Mouse (Mus musculus) cerebellum, postnatal 4 days (tissue): Measurements from ENCODE around the gene Snx32.
A peak's percentile ranks its signal among the peaks of the same experiment; 100 is the strongest.

Experiments
- DNase-seq, 2 experiments: peaks; one replicate each; pipeline ENCODE4 v3.0.0; 2022; ENCODE audit warnings: low spot score in 2 of 2, mixed read lengths in 1 of 2

Snx32 gene

DNA sequence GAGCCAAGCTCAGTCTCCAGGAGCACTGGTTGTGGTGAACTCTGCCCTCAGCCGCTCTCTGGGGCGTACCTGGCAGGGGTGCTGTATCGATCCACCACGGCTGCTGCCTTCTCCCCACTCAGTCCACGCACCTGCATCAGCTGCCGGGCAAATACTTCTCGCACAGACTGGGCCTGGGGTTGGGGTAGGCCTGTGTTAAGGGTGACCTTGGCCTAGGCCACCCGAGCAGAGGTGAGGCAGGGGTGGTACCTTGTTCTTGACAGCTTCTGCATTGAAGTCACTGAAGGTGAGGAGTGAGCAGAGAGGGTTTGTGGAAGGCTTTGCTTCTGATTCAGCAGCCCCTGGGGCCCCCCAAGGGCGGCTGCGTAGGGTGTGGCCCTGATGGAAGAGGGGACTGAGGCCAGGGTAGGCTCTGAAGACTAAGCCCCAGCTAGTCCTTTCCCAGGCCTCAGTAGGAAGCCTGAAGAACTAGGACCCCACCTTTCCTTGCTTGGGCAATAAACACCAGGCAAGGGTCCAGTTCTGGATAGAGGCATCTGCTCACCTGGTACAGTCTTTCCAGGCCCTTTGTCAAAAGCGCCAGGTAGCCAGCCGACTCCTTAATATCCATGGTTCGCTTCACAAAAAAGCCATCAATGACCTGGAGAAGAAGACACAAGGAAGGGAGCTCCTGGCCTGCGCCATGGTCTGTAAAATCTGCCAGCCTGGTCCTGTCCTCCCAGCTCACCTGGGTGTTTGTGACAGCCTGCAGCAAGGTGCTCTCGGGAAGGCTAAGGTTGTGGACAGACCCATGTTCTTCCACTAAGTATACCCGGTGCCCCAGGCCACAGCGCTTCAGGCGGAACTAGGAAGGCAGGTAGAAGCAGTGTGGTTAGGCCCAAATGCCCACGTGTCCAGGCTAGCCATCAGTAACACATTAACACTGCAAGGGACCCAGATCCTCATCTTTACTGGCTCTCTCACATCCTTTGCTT, 26.7 kb downstream of the Snx32 start:
- no peak for DNase-seq

DNA sequence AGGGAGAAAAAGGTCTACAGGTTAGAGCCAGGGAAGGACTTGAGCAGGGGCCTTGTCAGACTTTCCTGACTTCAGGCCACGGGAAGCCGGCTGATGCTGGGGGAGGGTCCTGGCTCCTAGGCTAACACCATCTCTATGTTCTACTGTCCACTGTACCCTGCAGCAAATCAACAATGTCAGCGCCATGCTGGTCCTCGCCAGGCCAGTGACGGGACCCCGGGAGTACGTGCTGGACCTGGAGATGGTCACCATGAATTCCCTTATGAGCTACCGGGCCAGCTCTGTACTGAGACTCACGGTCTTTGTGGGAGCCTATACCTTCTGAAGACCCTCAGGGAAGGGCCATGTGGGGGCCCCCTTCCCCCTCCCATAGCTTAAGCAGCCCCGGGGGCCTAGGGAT, 28.9 kb downstream of the Snx32 start:
- no peak for DNase-seq

DNA sequence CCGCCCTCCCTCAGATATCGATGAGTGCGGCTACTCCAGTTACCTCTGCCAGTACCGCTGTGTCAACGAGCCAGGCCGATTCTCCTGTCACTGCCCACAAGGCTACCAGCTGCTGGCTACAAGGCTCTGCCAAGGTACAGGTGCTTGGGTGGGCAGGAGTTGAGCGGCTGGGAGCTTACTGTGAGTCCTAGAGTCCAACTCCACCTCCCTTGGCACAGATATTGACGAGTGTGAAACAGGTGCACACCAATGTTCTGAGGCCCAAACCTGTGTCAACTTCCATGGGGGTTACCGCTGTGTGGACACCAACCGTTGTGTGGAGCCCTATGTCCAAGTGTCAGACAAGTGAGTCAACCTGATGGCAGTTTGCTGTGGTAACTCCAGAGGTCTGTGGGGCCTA, 30.3 kb downstream of the Snx32 start:
- no peak for DNase-seq

DNA sequence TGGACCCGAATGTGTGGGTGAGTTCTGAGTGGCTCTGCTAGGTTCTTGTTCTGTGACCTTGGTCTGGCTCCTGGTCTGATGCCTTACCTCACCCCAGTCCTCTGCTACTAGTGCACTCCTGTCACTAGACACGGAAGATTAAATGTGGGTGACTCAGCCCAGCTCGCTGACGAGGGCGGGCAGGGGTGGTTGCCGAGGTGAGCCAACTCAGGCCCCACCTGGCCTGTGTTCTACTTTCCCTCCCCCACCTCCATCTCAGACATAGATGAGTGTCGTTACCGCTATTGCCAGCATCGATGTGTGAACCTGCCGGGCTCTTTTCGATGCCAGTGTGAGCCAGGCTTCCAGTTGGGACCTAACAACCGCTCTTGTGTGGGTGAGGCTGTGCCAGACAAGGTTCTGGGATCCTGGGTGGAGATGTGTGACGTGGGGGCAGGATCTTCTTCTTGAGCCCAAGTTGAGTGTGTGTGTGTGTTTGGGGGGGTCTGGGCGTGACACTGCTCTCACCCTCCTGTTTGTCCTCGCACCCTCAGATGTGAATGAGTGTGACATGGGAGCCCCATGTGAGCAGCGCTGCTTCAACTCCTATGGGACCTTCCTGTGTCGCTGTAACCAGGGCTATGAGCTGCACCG, 32.6 kb downstream of the Snx32 start:
- DNase-seq, result no peak

- no peak for DNase-seq
Measured at GRCm38 (mm10) chr19:5477004-5477667, 33.2 kb downstream of the Snx32 start.

DNA sequence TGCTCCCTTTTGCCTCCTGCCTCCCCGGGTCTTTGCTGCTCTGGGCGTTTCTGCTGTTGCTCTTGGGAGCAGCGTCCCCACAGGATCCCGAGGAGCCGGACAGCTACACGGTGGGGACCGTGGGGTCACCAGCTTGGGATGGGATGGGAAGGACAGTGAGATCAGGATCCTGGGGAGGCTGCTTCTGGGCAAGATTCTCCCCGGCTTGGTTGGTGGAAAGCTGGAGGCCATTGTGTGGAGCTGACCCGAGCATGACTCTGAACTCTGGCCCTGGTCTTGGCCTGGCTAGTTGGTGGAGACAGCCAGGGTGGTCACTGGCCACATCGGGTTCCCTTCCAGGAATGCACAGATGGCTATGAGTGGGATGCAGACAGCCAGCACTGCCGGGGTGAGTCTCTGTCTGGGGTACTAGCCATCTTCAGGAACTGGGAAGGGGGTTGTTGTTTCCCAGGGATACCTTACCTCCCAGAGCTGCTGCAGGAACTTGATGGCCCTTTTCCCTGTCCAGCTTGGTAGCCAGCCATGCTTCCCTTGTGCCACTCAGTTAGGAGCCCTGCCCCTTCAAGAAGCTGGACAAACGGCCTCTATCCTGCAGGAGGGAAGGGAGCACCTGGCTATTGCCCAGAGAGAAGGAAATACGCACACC, 35.1 kb downstream of the Snx32 start:
- DNase-seq, result no peak

DNA sequence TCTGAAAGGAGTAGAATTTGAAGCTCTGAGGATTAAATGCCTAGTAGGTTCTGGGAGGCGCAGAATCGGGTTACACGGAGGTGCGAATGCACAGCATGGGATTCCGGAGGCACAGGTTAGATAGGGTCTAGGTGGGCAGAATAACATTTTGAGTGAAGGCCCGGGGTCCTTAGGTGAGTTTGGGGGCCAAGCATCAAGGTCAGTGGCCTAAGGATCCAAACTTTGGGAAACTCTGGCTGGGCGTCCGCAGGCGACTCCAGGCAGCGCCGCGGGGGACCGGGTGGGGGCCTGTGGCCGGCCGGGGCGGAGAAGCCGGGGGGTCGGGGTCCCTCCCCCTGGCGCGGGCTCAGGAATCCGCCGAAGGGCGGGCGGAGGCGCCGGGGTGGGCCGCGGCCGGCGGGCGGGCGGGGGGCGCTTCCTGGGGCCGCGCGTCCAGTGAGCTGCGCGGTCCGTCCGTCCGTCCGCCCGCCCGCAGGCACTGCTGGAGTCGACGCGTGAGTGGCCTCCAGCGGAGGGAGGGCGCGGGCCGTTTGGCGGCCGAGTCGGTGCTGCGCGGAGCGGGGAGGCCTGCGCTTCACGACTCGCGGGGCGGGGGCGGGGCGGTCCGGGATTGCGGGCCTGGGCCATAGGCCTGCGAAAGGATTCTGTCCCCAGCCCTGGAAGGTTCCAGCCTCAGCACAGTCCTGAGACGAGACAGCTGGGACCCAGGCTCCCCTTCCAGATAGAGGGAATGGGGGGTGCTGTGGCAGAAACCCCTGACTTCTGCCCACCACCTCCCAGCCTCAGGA, 35.9 kb downstream of the Snx32 start:
- peak in 1 of 2 experiments; percentile 52 for DNase-seq

DNA sequence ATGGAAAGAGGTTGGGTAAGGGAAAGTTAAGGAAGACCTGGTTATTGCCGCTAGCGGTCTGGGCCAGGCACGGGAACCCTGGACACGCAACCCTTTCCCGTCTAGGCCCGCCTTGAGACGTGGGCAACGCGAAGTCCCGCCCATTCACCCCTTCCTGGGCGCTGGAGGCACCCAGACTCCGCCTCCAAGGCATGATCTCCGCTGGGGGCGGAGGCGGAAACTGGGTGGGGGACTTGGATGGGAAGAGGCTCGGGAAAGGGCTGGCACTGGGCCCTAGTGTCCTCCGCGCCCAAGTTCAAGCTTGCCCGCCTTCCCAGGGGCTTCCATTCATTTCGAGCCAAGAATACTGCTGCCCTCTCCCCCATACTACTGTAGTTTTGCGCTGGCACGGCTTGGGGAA, 36.6 kb downstream of the Snx32 start, which contains the start of gene Efemp2:
Gene Efemp2, plus strand, starts transcription at position 235 of the 400 bp plus-strand sequence.
- peak in 1 of 2 experiments; percentile 47 for DNase-seq

- DNase-seq, result no peak
Measured at GRCm38 (mm10) chr19:5472857-5473256, 37.5 kb downstream of the Snx32 start.

- no peak for DNase-seq
Measured at GRCm38 (mm10) chr19:5471846-5472245, 38.5 kb downstream of the Snx32 start.

DNA sequence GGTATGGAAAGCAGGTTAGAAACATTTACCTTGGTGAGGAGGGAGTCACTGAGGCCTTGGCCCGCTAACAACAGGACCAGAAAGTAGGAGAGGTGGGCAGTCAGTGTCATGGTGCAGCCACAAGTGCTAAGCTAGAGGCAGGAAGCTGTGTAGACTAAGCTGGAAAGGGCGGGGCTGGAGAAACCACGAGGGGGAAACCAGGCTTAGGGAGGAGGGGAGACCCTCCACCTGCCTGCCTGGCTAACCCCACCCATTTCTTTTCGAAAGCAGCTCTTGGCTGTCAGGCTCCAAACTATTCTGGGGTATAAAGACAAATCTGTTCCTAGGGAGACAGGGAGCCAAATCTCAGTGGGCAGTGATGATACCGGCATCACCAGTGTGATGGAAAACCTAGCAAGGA, 42.0 kb downstream of the Snx32 start, which contains the start of gene Ctsw:
Gene Ctsw, minus strand, starts transcription at position 134 of the 400 bp plus-strand sequence.
- no peak for DNase-seq

GRCm38 (mm10) chr19:5466916-5467500, 43.3 kb downstream of the Snx32 start:
- no peak for DNase-seq

DNA sequence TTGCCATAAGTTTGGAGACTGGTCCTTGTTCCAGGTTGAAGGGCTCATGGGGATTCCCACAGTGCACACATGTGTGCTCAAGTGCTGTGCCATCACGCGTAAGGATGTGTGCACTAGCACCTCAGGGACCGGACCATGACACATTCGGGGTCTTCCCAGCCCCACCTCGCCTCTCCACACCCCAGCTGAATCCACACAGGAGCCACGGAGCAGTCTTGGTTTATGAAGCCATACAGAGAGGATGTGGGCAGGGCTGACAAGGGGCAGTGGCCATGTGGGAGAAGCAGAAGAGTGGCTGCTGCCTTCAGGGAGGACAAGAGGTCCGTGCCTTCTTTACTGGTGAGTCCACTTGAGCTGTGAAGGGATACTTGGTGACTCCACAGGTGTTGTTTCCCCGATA, 45.3 kb downstream of the Snx32 start:
- DNase-seq, result no peak

DNA sequence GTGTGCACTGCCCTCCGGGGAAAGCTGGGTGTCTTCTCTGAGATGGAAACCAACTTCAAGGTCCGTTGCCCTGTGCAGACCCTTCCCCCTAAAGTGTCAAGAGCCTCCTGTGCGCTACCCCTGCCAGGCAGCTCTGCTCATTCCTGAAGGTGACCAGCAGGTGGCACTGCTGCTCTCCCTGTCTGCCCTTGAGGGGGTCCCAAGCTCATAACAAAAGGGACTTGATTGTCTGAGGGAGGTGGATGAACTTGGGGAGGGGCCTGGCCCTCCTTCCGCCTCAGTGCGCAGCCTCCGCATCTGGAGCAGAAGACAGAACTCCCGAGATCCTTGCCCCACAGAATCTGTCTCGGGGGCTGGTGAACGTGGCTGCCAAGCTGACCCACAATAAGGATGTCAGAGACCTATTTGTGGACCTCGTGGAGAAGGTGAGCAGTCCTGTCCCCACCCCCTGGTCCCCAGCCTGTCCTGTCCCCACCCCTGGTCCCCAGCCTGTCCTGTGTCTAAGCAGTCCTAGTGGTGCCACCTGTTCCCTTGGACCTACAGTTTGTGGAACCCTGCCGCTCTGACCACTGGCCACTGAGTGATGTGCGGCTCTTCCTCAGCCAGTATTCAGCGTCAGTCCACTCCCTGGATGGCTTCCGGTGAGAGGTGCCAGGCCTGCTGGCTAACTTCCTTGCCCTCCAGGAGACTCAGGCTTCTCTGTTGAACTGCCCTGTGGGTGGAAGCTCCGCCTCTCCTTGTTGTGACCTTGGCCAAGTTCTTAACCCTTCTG, 46.4 kb downstream of the Snx32 start:
- peak in 1 of 2 experiments; percentile 76 for DNase-seq

DNA sequence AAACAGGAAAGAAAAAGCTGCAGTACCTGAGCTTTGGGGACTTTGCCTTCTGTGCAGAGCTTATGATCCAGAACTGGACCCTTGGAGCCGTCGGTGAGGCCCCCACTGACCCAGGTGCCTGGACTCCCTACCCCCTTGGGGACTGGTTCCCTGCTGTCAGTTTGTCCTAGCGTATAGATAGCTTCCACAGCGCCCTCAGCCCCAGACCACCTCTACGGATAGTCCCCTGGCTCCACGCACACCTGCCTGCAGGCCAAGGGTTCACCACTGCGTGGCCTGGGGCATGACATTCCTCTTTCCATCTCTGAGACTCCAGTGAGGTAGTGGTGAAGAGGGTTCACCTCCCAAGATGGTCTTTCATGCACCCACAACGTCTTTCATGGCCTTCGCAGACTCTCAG, 47.1 kb downstream of the Snx32 start:
- DNase-seq, result no peak

DNA sequence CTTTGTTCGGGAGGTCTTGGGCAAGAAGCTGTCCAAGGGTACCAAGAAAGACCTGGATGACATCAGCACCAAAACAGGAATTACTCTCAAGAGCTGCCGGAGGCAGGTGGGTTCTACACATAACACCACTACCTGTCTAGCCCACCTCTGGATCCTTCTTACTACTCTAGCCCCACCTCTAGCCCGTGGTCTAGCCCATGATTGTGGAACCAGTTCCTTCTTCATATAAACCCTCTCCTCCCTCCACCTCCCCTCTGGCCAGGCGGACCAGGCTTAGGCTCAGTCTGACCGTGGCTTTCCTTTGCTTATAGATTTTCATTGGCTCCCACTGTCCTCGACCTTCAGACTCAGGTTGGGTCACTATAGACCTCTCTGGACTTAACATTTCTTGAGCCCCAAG, 48.9 kb downstream of the Snx32 start:
- no peak for DNase-seq

GRCm38 (mm10) chr19:5460465-5460911, 49.9 kb downstream of the Snx32 start, which contains the start of gene Fibp:
Fibp (plus strand) TSS chr19:5460615.
- DNase-seq, result peak; percentile 83 to 87

DNA sequence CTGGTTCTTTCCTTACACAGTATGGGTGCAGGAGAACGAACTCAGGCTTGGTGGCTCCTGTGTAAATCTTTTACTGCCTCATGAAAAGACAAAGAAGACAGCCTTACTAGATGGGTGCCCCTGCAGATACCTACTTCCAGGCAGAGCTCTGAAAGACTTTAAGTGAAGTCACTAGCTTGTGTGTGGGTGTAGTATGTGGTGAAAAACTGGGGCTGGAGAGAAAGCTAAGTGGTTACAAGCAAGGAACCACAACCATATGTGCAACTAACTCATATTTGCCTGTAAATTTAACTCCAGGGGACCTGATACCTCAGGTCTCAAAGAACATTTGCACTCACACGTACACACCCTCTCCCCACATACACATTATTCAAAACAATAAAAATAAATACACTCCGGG, 50.4 kb downstream of the Snx32 start:
- DNase-seq, result no peak

DNA sequence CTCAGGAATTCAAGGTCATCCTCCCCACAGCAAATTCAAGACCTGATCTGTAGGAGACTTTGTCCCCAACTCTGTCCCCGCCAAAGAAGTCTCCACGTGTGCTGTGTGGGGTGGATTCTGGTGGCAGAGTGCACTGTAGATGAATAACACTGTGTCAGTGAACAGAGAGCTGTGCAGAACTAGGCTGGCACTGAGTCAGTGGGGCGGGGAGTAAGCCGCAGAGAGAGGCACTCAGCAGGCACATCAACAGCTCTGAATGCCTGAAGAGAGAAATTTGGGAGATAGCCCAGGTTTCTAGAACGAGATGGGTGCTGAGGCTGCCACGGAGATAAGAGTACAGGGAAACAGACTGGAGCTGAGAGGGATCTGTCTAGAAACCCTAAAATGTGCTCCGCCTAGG, 51.3 kb downstream of the Snx32 start:
- DNase-seq, result no peak
